Mouse (Mus musculus) heart, postnatal 25 days (tissue): ENCODE results near the gene Abcg4. TPM values are rescaled to one million over a fixed set of nuclear protein-coding genes. Genes with fewer than 3 reads are reported as not detected.
A peak's percentile ranks its signal among the peaks of the same experiment; 100 is the strongest.

Experiments used
- DNase-seq: peaks from one replicate; pipeline ENCODE4 v3.0.0; 2022; ENCODE audit warnings: low spot score
- intact Hi-C: fragments of 180-260 bp; cut with DNase I; formaldehyde crosslinking; loops from one replicate; pipeline ENCODE4 v1.15.1; 2025
- total RNA-seq, 2 experiments: library from RNA; stranded (reverse); gene quantifications; 2 replicates each; pipeline ENCODE4 v1.2.3; 2021

The Abcg4 gene
- total RNA-seq, 2 experiments from 2014 or later, result 0.34 to 0.42 TPM

DNA sequence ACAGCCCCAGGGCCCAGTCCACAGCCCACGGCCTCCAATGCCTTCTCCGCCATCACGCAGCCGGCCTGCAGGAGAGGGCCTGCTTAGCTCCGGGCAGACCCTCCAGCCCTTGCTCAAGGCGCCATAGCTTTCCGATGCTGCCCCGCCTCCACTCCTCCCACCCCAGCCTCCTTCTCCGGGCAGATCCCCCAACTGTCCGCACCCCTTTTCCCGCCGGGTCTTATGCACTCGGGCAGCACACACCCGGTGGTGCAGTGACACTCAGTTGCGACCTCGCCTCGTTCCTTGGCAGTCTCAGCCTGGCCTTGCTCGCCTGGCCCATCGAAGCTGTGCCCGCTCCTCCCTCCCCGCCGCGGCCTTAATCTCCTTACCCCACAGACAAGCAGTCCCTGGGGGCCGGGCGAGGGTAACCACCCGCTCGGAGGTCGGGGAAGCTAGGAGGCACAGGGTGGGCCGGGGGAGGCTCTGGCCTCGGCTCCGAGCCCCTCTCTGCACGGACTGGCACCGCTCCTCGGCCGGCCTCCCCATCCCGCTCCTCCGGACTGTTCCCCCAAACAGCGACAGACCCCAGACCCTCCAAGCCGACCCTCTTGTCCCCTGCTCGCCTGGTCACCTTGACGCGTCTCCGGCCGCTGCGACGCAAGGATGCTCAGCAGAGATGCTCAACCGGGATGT is 877 bp downstream of the Abcg4 start:
- intact Hi-C loops, result no loop called here
- DNase-seq, result no peak

DNA sequence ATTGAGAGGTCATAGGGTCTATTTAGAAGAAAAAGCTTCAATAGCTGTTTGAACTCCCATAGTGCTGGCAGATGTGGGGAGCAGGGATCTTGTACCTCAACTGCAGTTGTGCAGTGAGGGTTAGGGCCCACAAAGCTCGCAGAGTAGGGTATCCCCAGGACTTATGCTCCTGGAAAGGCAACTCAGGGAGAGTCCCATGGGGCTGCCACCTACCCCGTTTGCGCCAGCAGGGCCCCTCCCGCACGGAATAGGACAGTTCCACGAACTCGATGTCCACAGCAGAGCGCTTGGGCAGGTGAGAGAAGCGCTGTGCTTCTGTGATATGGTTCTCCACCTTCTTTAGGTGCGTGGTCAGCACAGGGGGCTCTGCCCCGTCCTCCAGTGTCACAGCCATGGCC is 1.4 kb downstream of the Abcg4 start:
- DNase-seq, result no peak

DNA sequence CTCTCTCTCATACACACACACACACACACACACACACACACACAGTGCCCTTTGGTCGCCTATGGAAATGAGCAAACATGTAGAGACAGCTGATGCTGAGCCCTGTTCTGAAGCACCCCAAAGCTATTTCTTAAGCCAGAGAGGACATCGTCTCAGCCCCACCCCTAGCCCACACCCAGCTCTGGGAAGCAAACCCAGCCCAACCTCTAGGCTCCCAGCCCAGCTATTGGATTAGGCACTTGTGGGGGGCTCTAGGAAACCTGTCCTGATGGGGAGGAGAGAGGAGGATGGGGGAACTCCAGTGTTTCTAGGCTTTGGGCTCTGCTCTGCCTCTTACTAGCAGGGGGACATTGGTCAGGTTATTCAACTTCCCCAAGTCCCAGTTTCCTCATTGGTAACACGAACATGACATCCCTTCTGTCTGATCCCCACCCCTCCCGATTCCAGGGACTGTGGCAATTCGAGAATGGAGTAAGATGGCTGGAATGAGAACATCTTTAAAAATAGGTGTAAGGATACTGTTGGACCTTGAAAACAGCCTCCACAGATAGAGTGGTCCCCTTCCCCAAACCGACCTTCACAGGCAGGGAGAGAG is 2.1 kb downstream of the Abcg4 start:
- no peak for DNase-seq

More for the DNA sequence above, 1.4 kb downstream of the Abcg4 start:
- intact Hi-C loops, result no loop called here

DNA sequence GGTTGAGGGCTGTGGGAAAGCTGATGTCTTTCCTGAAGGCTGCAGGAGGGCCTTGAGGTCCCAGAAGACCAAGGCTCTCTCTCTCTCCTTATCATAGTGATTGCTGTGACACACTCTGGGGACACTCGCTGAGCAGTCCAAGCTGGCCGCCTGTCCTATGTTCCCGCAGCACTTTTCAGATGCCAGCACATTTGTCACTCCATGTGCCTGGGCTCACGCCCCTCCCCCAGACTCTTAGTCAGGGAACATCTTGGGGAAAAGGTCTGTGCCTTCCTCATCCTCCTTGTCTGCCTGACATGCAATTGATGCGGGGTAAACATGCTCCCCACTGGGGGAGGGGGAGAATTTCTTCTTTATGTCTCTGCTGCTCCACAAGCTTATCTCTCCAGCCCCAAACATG is 5.2 kb downstream of the Abcg4 start:
- DNase-seq, result no peak
- intact Hi-C loops, result no loop called here

More for the DNA sequence above, 2.1 kb downstream of the Abcg4 start:
- intact Hi-C loops, result no loop called here

DNA sequence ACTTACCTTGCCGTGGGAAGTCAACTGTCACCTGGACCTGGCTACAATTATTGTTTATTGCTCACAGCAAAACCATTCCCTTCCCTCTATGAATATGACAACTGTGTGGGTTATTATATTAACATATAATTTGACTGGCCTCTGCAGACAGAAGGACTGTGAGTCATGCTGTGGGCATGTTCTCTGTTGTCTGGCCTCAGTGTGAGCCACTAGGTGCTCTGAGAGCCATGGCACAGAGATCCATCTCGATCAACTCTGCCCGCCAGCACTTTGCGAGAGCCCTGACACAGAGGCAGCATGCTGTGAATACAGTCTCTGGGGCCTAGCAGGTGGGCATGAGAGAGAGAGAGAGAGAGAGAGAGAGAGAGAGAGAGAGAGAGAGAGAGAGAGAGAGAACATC is 18.4 kb downstream of the Abcg4 start:
- intact Hi-C loops, result loop anchor here (10.0 kb wide), 1 partner anchor 285 kb away; no protein-coding TSS in a partner anchor
- DNase-seq, result no peak

DNA sequence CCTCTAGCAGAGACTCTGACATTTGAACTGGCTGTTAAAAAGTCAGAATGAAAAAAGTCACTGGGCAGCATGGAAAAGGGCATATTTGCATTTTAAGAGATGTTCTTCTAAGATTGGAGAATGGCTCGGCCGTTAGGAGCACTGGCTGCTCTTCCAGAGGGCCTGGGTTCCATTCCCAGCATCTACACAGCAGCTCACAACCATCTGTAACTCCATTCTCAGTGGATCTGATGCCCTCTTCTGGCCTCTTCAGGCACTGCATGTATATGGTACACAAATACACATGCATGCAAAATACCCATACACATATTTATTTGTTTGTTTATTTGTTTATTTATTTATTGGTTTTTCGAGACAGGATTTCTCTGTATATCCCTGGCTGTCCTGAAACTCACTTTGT is 19.3 kb downstream of the Abcg4 start:
- DNase-seq, result no peak
- intact Hi-C loops, result loop anchor here (10.0 kb wide), 1 partner anchor 284 kb away; no protein-coding TSS in a partner anchor

DNA sequence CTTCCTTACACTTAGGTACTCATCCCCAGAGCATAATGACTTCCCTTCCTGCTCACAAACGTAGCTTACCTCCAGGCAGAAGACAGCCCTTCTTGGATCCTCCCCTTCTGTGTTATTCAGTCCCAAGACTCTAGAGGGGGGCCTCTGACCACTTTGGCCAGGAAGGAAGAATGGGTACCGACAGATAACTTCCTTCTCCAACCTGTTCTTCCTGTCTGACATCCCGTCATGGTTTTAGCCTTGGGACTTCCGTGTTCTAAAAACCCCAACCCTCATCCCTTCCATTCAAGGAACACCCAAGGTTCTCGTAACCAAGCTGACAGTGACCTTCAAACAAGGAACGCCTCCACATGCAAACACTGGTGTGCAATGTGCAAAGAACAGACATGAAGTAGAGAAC is 20.0 kb downstream of the Abcg4 start, which contains the start of gene Nlrx1:
Gene Nlrx1 (minus strand): TSS at position 168 of the 400 bp plus-strand sequence.
- intact Hi-C loops, result loop anchor here (10.0 kb wide), 1 partner anchor 284 kb away; no protein-coding TSS in a partner anchor
- no peak for DNase-seq

DNA sequence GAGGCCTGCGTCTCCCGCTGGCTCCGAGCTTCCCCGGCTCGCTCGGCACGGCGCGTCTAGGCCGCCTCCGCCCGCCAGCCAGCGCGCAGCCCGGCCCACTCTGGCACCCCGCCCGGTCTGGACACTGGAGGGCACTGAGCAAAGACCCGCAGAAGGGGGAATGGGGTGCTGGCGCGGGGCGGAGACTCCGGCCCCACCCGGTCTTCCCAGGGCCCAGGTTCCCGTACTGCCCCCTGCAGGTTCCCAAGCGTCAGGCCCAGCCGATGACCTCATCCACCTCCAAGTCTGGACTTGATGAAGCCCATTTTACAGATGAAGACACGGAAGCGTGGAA is 20.4 kb downstream of the Abcg4 start:
- peak; percentile 81 for DNase-seq
- intact Hi-C loops, result loop anchor here (10.0 kb wide), 1 partner anchor 283 kb away; no protein-coding TSS in a partner anchor

DNA sequence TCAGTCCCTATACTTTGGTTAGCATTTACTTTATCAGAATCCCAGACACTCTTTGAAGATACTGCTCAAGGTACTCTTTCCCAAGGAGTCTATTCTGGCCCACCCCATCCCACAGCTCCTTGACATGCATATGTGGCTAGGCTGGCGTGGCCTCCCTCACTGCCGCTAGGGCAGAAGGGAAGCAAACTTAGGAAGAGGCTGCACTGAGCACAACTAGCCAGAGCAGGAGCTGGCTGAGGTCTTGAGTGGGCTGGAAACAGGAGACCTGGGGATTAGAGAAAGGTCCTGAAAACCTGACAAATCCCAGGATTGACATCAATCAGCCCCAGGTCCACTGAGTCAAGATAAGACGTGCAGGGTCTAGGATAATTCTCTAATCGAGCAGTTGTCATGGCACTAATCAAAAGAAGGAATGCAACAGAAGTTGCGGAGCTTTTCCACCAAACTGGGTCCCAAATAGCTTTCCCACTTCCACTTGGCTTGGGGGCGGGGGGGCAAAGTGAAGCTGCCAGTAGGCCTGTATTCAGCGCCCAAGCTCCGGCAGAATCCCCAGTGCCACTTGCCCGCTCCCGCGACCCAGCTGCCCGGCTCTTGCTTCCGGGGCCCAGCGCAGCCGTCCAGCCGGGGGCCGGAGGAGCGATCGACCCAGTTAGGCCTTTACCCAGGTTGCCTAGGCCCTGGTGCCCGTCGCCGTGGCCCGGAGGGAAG is 20.9 kb downstream of the Abcg4 start:
- no peak for DNase-seq
- intact Hi-C loops, result loop anchor here (10.0 kb wide), 1 partner anchor 283 kb away; no protein-coding TSS in a partner anchor

DNA sequence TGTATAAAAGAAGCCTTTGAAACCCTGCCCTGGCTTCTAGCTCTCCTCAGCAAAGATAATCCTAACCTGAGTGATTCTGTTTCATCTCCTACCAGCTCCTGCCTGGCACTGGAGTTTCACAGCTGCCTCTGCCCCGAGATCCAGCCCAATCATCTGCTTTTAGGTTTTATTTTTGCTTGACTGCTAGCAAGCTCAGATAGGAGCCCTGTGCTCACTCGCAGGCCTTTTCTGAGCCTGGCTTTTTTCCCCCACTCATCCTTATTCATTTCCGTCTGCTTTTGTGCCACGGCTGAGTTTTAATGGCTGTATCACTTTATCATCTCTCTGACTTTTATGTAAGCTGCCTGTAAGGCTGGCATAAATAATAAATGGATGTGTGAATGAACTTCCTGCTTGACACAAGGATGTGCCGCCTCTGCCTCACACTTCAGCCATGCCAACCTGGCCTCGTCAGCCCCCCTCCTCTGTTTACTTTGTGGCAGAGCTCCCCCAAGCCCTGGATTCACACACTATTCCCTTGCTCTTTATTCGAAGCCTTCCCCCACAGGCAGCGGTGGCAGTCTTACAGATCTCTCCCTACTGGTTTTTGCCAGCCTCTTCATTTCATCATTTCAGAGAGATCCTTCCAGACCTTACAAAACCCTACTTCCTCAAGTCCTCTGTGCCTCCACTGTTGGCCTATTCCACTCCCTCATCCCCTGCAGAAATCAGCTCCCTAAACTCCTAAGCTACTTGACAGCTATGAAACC is 21.8 kb downstream of the Abcg4 start:
- DNase-seq, result no peak
- intact Hi-C loops, result loop anchor here (10.0 kb wide), 1 partner anchor 282 kb away; no protein-coding TSS in a partner anchor

DNA sequence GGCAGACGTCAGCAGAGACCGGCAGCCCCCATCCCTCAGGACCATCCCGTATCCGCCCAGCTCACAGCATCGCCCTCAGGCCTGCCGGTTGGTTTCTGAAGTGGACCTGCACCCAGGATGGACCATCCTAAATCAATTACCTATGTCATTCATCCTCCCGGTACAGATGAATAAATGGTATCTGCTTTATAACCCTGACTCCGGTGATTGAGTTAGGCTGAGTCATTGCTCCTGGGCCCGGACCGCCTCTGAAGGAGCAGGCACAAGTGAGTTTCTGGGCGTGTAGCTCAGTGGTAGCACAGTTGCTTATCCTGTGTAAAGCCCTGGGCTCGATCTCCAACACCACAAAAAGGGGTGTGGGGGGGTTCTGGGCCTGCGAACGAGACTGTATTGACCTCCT is 27.0 kb downstream of the Abcg4 start:
- no peak for DNase-seq
- intact Hi-C loops, result loop anchor here (10.0 kb wide), 1 partner anchor 277 kb away; no protein-coding TSS in a partner anchor

DNA sequence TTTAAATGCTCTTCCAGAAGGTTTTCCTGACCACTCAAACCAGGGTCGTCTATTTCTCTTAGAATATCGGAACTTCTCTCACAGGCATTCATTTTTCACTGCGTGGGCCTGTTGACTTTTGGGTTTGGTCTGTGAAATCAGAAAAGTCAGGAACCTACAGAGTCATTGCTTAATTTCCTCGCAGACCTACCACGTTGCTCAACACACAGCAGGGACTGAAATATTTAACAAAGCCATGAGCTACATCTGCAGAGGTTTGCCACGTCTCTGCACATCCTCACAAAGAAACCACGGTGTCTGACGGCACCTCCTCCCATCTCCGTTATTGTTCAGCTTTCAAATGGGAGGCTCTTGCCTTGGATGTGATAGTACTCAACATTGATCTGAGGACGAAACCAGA is 29.4 kb downstream of the Abcg4 start:
- intact Hi-C loops, result no loop called here
- DNase-seq, result no peak

DNA sequence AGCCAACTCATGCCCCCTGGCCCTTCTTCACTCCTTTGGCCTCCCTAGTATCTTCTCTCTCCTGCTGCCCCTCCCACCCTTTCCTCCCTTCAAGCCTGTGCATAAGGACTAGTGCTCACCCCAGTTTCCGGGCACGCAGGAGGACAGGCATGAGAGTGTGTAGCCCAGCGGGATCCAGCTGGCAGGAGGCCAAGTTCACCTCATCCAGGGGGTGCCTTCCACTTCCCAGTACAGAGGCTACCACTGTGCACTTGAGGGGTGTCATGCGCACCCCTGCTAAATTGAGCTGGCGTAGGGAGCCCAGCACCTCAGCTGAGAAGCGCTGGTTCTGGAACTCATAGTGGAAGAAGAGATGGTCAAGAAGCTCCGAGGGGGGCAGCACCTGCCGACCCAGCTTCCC is 32.2 kb downstream of the Abcg4 start:
- no peak for DNase-seq
- intact Hi-C loops, result no loop called here

DNA sequence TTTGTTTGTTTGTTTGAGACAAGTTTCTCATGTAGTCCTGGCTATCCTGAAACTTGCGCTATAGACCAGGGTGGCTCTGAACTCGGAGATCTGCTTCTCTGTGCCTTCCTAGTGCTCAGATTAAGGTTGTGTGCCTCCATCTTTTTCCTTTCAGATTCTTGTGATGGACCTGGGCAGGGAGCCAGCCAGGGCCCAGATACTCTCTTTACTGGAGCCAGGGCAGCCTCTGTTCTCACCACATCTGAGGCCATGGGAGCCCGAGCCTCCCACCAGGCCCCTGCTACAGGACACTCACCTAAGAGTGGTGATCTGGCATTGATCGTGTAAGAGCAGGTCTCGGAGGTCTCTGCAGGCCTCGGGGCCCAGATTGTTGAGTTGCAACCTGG is 33.3 kb downstream of the Abcg4 start:
- intact Hi-C loops, result no loop called here
- no peak for DNase-seq

DNA sequence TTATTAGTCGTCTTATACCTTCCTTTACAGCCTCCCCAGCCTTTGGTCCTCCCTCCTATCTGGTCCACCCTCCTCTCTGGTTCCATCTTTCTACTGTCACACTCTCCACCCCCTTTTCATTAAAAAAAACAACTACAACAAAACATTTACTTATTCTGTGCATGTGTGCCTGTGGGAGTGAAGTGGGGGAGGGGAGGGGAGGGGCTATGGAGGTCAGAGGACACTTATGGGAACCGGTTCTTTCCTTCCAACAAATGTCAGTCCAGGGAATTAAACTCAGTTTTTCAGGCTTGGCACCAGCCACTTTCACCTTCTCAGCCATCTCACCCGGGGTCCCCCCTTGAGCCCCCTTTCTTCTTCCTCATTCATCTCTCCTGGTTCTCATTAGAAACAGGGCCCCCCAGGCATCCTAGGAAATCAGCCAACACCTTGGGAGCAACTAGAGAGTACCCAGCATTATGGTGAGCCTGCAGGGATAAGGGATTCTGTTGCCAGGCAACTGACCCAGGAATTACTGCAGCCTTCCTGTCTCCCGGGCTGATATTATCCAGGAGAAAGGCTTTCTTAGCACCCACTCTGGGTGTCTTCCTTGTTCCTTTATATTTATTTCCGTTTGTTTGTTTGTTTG is 33.8 kb downstream of the Abcg4 start:
- intact Hi-C loops, result no loop called here
- no peak for DNase-seq

DNA sequence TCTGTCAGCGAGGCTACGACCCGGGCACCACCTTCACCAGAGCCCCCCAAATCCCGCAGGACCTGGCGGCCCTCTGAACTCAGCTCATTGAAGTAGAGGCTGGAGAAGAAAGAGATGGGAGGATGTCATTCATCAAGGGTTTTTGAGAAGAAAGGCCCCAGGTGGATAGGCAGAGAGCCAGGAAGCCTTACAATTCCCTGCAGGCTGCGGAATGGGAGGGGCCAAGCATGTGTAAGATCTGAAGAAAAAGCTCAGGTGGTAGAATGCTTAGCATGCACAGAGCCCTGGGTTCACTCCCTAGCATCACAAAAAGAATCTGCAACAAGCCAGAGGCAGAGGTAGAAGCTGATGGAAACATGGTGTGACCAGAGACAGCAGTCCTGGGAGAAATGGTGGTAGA is 35.0 kb downstream of the Abcg4 start:
- DNase-seq, result no peak
- intact Hi-C loops, result no loop called here

DNA sequence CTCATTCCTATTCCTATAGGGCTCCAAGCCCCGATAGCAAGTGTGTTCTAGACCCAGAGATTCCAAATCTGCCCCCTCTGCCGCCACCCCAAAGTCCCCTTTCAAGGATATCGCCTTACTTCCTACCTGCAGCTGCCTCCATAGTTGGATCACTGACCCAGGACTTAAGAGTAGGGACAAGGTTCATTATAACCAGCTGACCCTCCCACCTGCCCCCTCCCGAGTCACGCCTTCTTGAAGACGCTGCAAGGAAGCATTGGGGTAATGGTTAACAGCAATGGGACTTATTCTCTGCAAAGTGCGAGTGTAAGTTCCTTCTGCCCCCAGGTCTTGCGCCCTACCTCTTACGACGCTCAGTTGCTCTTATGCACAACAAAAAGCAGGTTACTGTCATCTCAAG is 37.1 kb downstream of the Abcg4 start, which contains the start of gene Pdzd3:
Gene Pdzd3 (minus strand): TSS at position 158 of the 400 bp plus-strand sequence.
- intact Hi-C loops, result no loop called here
- no peak for DNase-seq

DNA sequence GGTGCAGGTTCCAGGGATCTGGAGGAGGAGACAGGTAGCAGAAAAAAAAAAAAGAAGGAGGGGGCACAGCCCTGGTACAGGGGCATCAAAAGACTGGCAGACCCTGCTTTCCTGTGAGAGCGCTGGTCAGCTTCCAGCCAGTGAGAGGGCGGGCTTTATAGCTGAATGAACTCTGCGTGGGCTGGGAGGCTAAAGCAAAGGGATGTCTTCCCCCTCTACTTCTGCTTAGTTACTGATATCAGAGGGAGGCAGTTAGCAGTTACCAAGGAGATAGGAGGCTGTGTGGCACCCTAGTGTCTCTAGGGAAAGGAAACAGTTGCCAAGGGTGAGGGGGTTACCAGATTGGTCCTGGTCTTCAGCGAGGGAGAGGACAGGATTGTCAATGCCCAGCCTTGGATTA is 38.0 kb downstream of the Abcg4 start:
- intact Hi-C loops, result no loop called here
- no peak for DNase-seq
